Mouse (Mus musculus) heart, embryonic 13.5 days (tissue): ENCODE measurements around the gene 1700102P08Rik. TPM values are rescaled to one million over a fixed set of nuclear protein-coding genes. Genes with fewer than 3 reads are reported as not detected.

Source experiments
- ATAC-seq: fragments of 200-750 bp; cut with Nextera tagmentation; 2 replicates; pipeline ENCODE4 v1.8.0; 2017; ENCODE audit warnings: moderate TSS enrichment; ENCODE audit not compliant: insufficient number of reproducible peaks, low FRiP score, low TSS enrichment; ENCODE audit errors: extremely low read depth
- H3K27ac ChIP-seq: fragments of 300-500 bp; sonication (generic); replicated peaks from 2 replicates; pipeline ENCODE4 v1.5.1; 2015; ENCODE audit warnings: moderate library complexity, mild to moderate bottlenecking, inconsistent platforms
- H3K27me3 ChIP-seq: fragments of 300-500 bp; sonication (generic); replicated peaks from 2 replicates; pipeline ENCODE4 v1.6.1; 2015; ENCODE audit warnings: mild to moderate bottlenecking, inconsistent platforms
- H3K36me3 ChIP-seq: fragments of 300-500 bp; sonication (generic); 2 replicates; pipeline ENCODE4 v1.6.1; 2015; ENCODE audit warnings: mild to moderate bottlenecking, inconsistent platforms
- H3K4me1 ChIP-seq: fragments of 300-500 bp; sonication (generic); 2 replicates; pipeline ENCODE4 v1.6.1; 2015; ENCODE audit warnings: inconsistent platforms
- H3K4me2 ChIP-seq: fragments of 300-500 bp; sonication (generic); 2 replicates; pipeline ENCODE4 v1.6.1; 2015; ENCODE audit warnings: inconsistent platforms, mild to moderate bottlenecking, moderate library complexity
- H3K4me3 ChIP-seq: fragments of 300-500 bp; sonication (generic); 2 replicates; pipeline ENCODE4 v1.5.1; 2015; ENCODE audit warnings: moderate library complexity, mild to moderate bottlenecking, inconsistent platforms
- H3K9ac ChIP-seq: fragments of 300-500 bp; sonication (generic); 2 replicates; pipeline ENCODE4 v1.6.1; 2015; ENCODE audit warnings: inconsistent platforms, mild to moderate bottlenecking, moderate library complexity
- H3K9me3 ChIP-seq: fragments of 300-500 bp; sonication (generic); 2 replicates; pipeline ENCODE4 v1.6.1; 2016; ENCODE audit warnings: inconsistent platforms
- WGBS: fragments of 180-500 bp; shearing (Covaris S2); methylation state at CpG from one replicate; pipeline ENCODE4 v1.1.7; 2015; ENCODE audit warnings: mixed read lengths; 5-methylcytosine and 5-hydroxymethylcytosine counted together
- polyA plus RNA-seq: library from polyadenylated mRNA; unstranded; fragments of >200 nt; fragmentation: Nextera tagmentation; extraction: Ambion mirVana; gene quantifications from 2 replicates; pipeline ENCODE4 v1.2.1, GENCODE M21; 2015

The 1700102P08Rik gene
- 0.21 and 0.39 TPM in 2 replicates for polyA plus RNA-seq

GRCm38 (mm10) chr9:108392676-108393075 lies at the start of gene 1700102P08Rik:
Gene 1700102P08Rik (plus strand): TSS chr9:108392805.
- Histone ChIP-seq H3K4me2 (no peak within 1 kb of the TSS), H3K9me3 (no peaks in the 10 kb centered on the region), H3K4me1 (no peaks in the 10 kb centered on the region), H3K9ac (no peak within 1 kb of the TSS), H3K36me3 (peaks cover 72% of the 10 kb centered on the region), H3K4me3 (no peak within 1 kb of the TSS), H3K27me3 (no peaks in the 10 kb centered on the region), H3K27ac (no peak within 1 kb of the TSS)
- WGBS, result 74% methylated on average over 18 of the region's 18 CpGs
- no peak for ATAC-seq

- Histone ChIP-seq H3K4me3 (no peak overlapping the region), H3K36me3 (peaks cover 2% of the 10 kb centered on the region; the same call in 1 of the 2 replicates), H3K4me2 (peak overlapping the region; percentile 33; the same call in 1 of the 2 replicates), H3K27me3 (no peaks in the 10 kb centered on the region), H3K9ac (0 out of 2 replicates have a peak overlapping the region, but pooled peaks have one; percentile 19), H3K9me3 (no peaks in the 10 kb centered on the region), H3K4me1 (peaks cover 42% of the 10 kb centered on the region), H3K27ac (no peak overlapping the region; the same call in 1 of the 2 replicates)
- no peak for ATAC-seq
- WGBS, result 91% methylated on average over 3 of the region's 3 CpGs
Measured at GRCm38 (mm10) chr9:108343331-108343730, 49.3 kb upstream of the 1700102P08Rik start.

GRCm38 (mm10) chr9:108343835-108344234 lies 48.8 kb upstream of the 1700102P08Rik start:
- WGBS, result 96% methylated on average over 1 of the region's 1 CpGs
- Histone ChIP-seq H3K27ac (no peak overlapping the region; the same call in 1 of the 2 replicates), H3K36me3 (no peaks in the 10 kb centered on the region), H3K4me1 (peaks cover 42% of the 10 kb centered on the region), H3K9ac (no peak overlapping the region), H3K27me3 (no peaks in the 10 kb centered on the region), H3K4me3 (no peak overlapping the region), H3K9me3 (no peaks in the 10 kb centered on the region), H3K4me2 (peak overlapping the region; percentile 33)
- no peak for ATAC-seq

- H3K4me1 ChIP-seq, result peaks cover 47% of the 10 kb centered on the region
- WGBS, result 67% methylated on average over 4 of the region's 4 CpGs
- no peak overlapping the region for H3K9ac ChIP-seq
- no peaks in the 10 kb centered on the region for H3K36me3 ChIP-seq
- no peak for ATAC-seq
- 0 out of 2 replicates have a peak overlapping the region, but pooled peaks have one; percentile 16 for H3K4me2 ChIP-seq
- H3K27me3 ChIP-seq, result no peaks in the 10 kb centered on the region
- H3K4me3 ChIP-seq, result no peak overlapping the region
- H3K9me3 ChIP-seq, result no peaks in the 10 kb centered on the region
- H3K27ac ChIP-seq, result no peak overlapping the region
Measured at GRCm38 (mm10) chr9:108344471-108344870, 48.1 kb upstream of the 1700102P08Rik start.

GRCm38 (mm10) chr9:108347024-108347423 lies 45.6 kb upstream of the 1700102P08Rik start:
- H3K4me3 ChIP-seq, result peak overlapping the region; percentile 92
- peaks cover 28% of the 10 kb centered on the region for H3K4me1 ChIP-seq
- peak overlapping the region; percentile 89 for H3K4me2 ChIP-seq
- ATAC-seq, result no peak
- no peaks in the 10 kb centered on the region for H3K9me3 ChIP-seq
- no peaks in the 10 kb centered on the region for H3K27me3 ChIP-seq
- WGBS, result 7% methylated on average over 11 of the region's 11 CpGs
- peak overlapping the region; percentile 94 for H3K9ac ChIP-seq
- H3K36me3 ChIP-seq, result peaks cover 22% of the 10 kb centered on the region
- H3K27ac ChIP-seq, result peak overlapping the region; percentile 96

- ATAC-seq, result peak; percentile 87
- Histone ChIP-seq H3K9ac (peak within 1 kb of the TSS; percentile 94), H3K36me3 (peaks cover 29% of the 10 kb centered on the region), H3K4me2 (peak within 1 kb of the TSS; percentile 89), H3K27ac (peak within 1 kb of the TSS; percentile 96), H3K4me1 (peaks cover 24% of the 10 kb centered on the region), H3K27me3 (no peaks in the 10 kb centered on the region), H3K4me3 (peak within 1 kb of the TSS; percentile 92), H3K9me3 (no peaks in the 10 kb centered on the region)
- WGBS, result under 1% methylated on average over 74 of the region's 75 CpGs
Measured at GRCm38 (mm10) chr9:108347540-108348289, 44.9 kb upstream of the 1700102P08Rik start, which contains the start of gene Usp4. Gene Usp4 (plus strand): TSS chr9:108347853.

- 5% methylated on average over 14 of the region's 14 CpGs for WGBS
- H3K36me3 ChIP-seq, result peaks cover 35% of the 10 kb centered on the region
- H3K4me2 ChIP-seq, result peak overlapping the region; percentile 89
Measured at GRCm38 (mm10) chr9:108348290-108348680, 44.3 kb upstream of the 1700102P08Rik start.

GRCm38 (mm10) chr9:108349727-108350126 lies 42.9 kb upstream of the 1700102P08Rik start:
- Histone ChIP-seq H3K27me3 (no peaks in the 10 kb centered on the region), H3K4me2 (peak overlapping the region; percentile 89), H3K4me3 (no peak overlapping the region), H3K9ac (no peak overlapping the region), H3K36me3 (peaks cover 49% of the 10 kb centered on the region), H3K9me3 (no peaks in the 10 kb centered on the region), H3K4me1 (peaks cover 24% of the 10 kb centered on the region), H3K27ac (no peak overlapping the region)
- no peak for ATAC-seq
- WGBS, result 87% methylated on average over 4 of the region's 4 CpGs

More at GRCm38 (mm10) chr9:108348290-108348680, 44.3 kb upstream of the 1700102P08Rik start:
- ATAC-seq, result no peak
- Histone ChIP-seq H3K27me3 (no peaks in the 10 kb centered on the region), H3K9ac (peak overlapping the region; percentile 94), H3K27ac (peak overlapping the region; percentile 96), H3K4me3 (peak overlapping the region; percentile 92), H3K4me1 (peaks cover 24% of the 10 kb centered on the region), H3K9me3 (no peaks in the 10 kb centered on the region)

GRCm38 (mm10) chr9:108378234-108378633 lies 14.4 kb upstream of the 1700102P08Rik start:
- H3K4me3 ChIP-seq, result no peak overlapping the region
- no peaks in the 10 kb centered on the region for H3K9me3 ChIP-seq
- ATAC-seq, result no peak
- no peaks in the 10 kb centered on the region for H3K27me3 ChIP-seq
- no peak overlapping the region for H3K4me2 ChIP-seq
- no peak overlapping the region for H3K9ac ChIP-seq
- WGBS, result 44% methylated on average over 9 of the region's 9 CpGs
- peaks cover 7% of the 10 kb centered on the region; the same call in 1 of the 2 replicates for H3K4me1 ChIP-seq
- no peak overlapping the region for H3K27ac ChIP-seq
- H3K36me3 ChIP-seq, result peaks cover 98% of the 10 kb centered on the region

GRCm38 (mm10) chr9:108378736-108379135 lies 13.9 kb upstream of the 1700102P08Rik start:
- H3K4me1 ChIP-seq, result peaks cover 7% of the 10 kb centered on the region; the same call in 1 of the 2 replicates
- no peaks in the 10 kb centered on the region for H3K27me3 ChIP-seq
- no peak overlapping the region for H3K9ac ChIP-seq
- no peak overlapping the region for H3K27ac ChIP-seq
- H3K36me3 ChIP-seq, result peaks cover 98% of the 10 kb centered on the region
- no peak overlapping the region for H3K4me2 ChIP-seq
- no peaks in the 10 kb centered on the region for H3K9me3 ChIP-seq
- H3K4me3 ChIP-seq, result no peak overlapping the region
- ATAC-seq, result no peak
- WGBS, result 64% methylated on average over 5 of the region's 5 CpGs

GRCm38 (mm10) chr9:108379294-108379693 lies 13.3 kb upstream of the 1700102P08Rik start:
- 65% methylated on average over 4 of the region's 4 CpGs for WGBS
- Histone ChIP-seq H3K4me2 (no peak overlapping the region), H3K27ac (no peak overlapping the region), H3K36me3 (peaks cover 98% of the 10 kb centered on the region), H3K27me3 (no peaks in the 10 kb centered on the region), H3K9ac (no peak overlapping the region), H3K4me3 (no peak overlapping the region), H3K9me3 (no peaks in the 10 kb centered on the region), H3K4me1 (peaks cover 7% of the 10 kb centered on the region; the same call in 1 of the 2 replicates)
- no peak for ATAC-seq
